Mouse (Mus musculus): ENCODE data around the gene Ctnnd2.

The Ctnnd2 gene

GRCm38 (mm10) chr15:30649964-30650363 lies 477.6 kb downstream of the Ctnnd2 start:
- no peak for DNase-seq

- DNase-seq, result no peak
Observed at GRCm38 (mm10) chr15:30655433-30655832, 483.0 kb downstream of the Ctnnd2 start.

GRCm38 (mm10) chr15:30657588-30657987 lies 485.2 kb downstream of the Ctnnd2 start:
- DNase-seq, result no peak

GRCm38 (mm10) chr15:30660539-30661149 lies 488.3 kb downstream of the Ctnnd2 start:
- DNase-seq, result no peak

GRCm38 (mm10) chr15:30661689-30662422 lies 489.5 kb downstream of the Ctnnd2 start:
- DNase-seq, result peak; percentile 37 to 46

- DNase-seq, result no peak
Observed at GRCm38 (mm10) chr15:30667819-30668587, 495.6 kb downstream of the Ctnnd2 start.

GRCm38 (mm10) chr15:30681939-30682338 lies 509.5 kb downstream of the Ctnnd2 start:
- DNase-seq, result no peak

- DNase-seq, result no peak
Observed at GRCm38 (mm10) chr15:30682360-30683119, 510.1 kb downstream of the Ctnnd2 start.

- DNase-seq, result peak in 1 of 2 experiments; percentile 31
Observed at GRCm38 (mm10) chr15:30686206-30687101, 514.1 kb downstream of the Ctnnd2 start.

- DNase-seq, result no peak
Observed at GRCm38 (mm10) chr15:30693754-30694205, 521.4 kb downstream of the Ctnnd2 start.

- DNase-seq, result no peak
Observed at GRCm38 (mm10) chr15:30694286-30694685, 521.9 kb downstream of the Ctnnd2 start.

- DNase-seq, result no peak
Observed at GRCm38 (mm10) chr15:30695859-30696258, 523.5 kb downstream of the Ctnnd2 start.

- DNase-seq, result peak; percentile 46 to 72
Observed at GRCm38 (mm10) chr15:30697356-30697755, 525.0 kb downstream of the Ctnnd2 start.

GRCm38 (mm10) chr15:30700762-30701161 lies 528.4 kb downstream of the Ctnnd2 start:
- DNase-seq, result no peak

GRCm38 (mm10) chr15:30701592-30701991 lies 529.2 kb downstream of the Ctnnd2 start:
- DNase-seq, result no peak

- peak; percentile 40 to 49 for DNase-seq
Observed at GRCm38 (mm10) chr15:30709026-30709753, 536.8 kb downstream of the Ctnnd2 start.

- no peak for DNase-seq
Observed at GRCm38 (mm10) chr15:30709754-30710105, 537.3 kb downstream of the Ctnnd2 start.

- no peak for DNase-seq
Observed at GRCm38 (mm10) chr15:30714823-30715222, 542.4 kb downstream of the Ctnnd2 start.

- DNase-seq, result peak; percentile 51
Observed at GRCm38 (mm10) chr15:30718811-30719210, 546.4 kb downstream of the Ctnnd2 start.

GRCm38 (mm10) chr15:30719226-30719625 lies 546.8 kb downstream of the Ctnnd2 start:
- DNase-seq, result peak in 1 of 2 experiments; percentile 38

- no peak for DNase-seq
Observed at GRCm38 (mm10) chr15:30721098-30721497, 548.7 kb downstream of the Ctnnd2 start.
